Mouse (Mus musculus) myocyte (in vitro differentiated cells): ENCODE results near the gene Ubxn6.
"Not testable (repeated sequence)": the region's sequence is repeated elsewhere in the genome, so short reads cannot be mapped to it uniquely, and the experiment has no call there.

Experiments
- MYOD1 ChIP-seq, 3 experiments: IDR thresholded peaks; one replicate each; pipeline ENCODE4 v1.6.1; 2011; ENCODE audit warnings: control low read depth in 2 of 3, low read depth in 2 of 3, mild to moderate bottlenecking in 2 of 3, moderate library complexity in 1 of 3; ENCODE audit not compliant: insufficient read length in 2 of 3, control insufficient read depth in 1 of 3
- MYOG ChIP-seq, 3 experiments: IDR thresholded peaks; one replicate each; pipeline ENCODE4 v1.6.1; 2011; ENCODE audit warnings: control low read depth in 2 of 3, low read depth in 2 of 3, mild to moderate bottlenecking in 2 of 3; ENCODE audit not compliant: insufficient read length in 2 of 3, control insufficient read depth in 1 of 3, insufficient read depth in 1 of 3
- POLR2A ChIP-seq: IDR thresholded peaks from one replicate; pipeline ENCODE4 v1.6.1; 2011; ENCODE audit warnings: low read depth, mild to moderate bottlenecking, control low read depth, moderate library complexity; ENCODE audit not compliant: insufficient read length
- POLR2AphosphoS2 ChIP-seq: IDR thresholded peaks from one replicate; pipeline ENCODE4 v1.6.1; 2011; ENCODE audit warnings: low read depth, control low read depth; ENCODE audit not compliant: insufficient read length
- TCF3 ChIP-seq: IDR thresholded peaks from one replicate; pipeline ENCODE4 v1.6.1; 2011; ENCODE audit warnings: low read depth, control low read depth; ENCODE audit not compliant: insufficient read length
- USF1 ChIP-seq: IDR thresholded peaks from one replicate; pipeline ENCODE4 v1.6.1; 2011; ENCODE audit warnings: low read depth, mild to moderate bottlenecking, control low read depth, moderate library complexity

- not testable (repeated sequence) for TF ChIP-seq POLR2A; MYOD1 (IDR thresholded peaks at IDR 0.05; ENCODE audit: control insufficient read depth in 1 of 3, insufficient read length in 2 of 3, low read depth in 2 of 3); MYOG (IDR thresholded peaks at IDR 0.05; ENCODE audit: control insufficient read depth in 1 of 3, insufficient read depth in 1 of 3, insufficient read length in 2 of 3, low read depth in 2 of 3); POLR2AphosphoS2; USF1; TCF3
These were observed 30.0 kb upstream of the Ubxn6 start for GRCm38 (mm10) chr17:56104821-56105220.
